Mouse (Mus musculus) embryonic facial prominence, embryonic 11.5 days (tissue): ENCODE measurements around the gene Ipo7. TPM values are rescaled to one million over a fixed set of nuclear protein-coding genes. Genes with fewer than 3 reads are reported as not detected.
"Not testable (repeated sequence)": the region's sequence is repeated elsewhere in the genome, so short reads cannot be mapped to it uniquely, and the experiment has no call there.

Experiments
- ATAC-seq: fragments of 200-750 bp; cut with Nextera tagmentation; replicated peaks from 2 replicates; pipeline ENCODE4 v1.8.0; 2017; ENCODE audit warnings: low read depth; ENCODE audit not compliant: insufficient number of reproducible peaks, low FRiP score, low TSS enrichment
- DNase-seq: peaks from one replicate; pipeline ENCODE4 v3.0.0-alpha.2; 2015; ENCODE audit warnings: low spot score
- H3K27ac ChIP-seq: fragments of 300-500 bp; sonication (generic); replicated peaks from 2 replicates; pipeline ENCODE4 v1.5.1; 2014; ENCODE audit warnings: mild to moderate bottlenecking, low read depth, low read length, control low read depth
- H3K27me3 ChIP-seq: fragments of 300-500 bp; sonication (generic); 2 replicates; pipeline ENCODE4 v1.6.1; 2014; ENCODE audit warnings: mild to moderate bottlenecking, low read length, moderate library complexity, mixed read lengths; ENCODE audit not compliant: control insufficient read depth, insufficient read depth
- H3K36me3 ChIP-seq: fragments of 300-500 bp; sonication (generic); replicated peaks from 2 replicates; pipeline ENCODE4 v1.6.1; 2014; ENCODE audit warnings: low read depth, mild to moderate bottlenecking, low read length, moderate library complexity, mixed read lengths; ENCODE audit not compliant: control insufficient read depth, insufficient read depth
- H3K4me1 ChIP-seq: fragments of 300-500 bp; sonication (generic); 2 replicates; pipeline ENCODE4 v1.6.1; 2014; ENCODE audit warnings: low read length, mixed read lengths; ENCODE audit not compliant: control insufficient read depth, insufficient read depth
- H3K4me2 ChIP-seq: fragments of 300-500 bp; sonication (generic); 2 replicates; pipeline ENCODE4 v1.6.1; 2014; ENCODE audit warnings: low read depth, mild to moderate bottlenecking, control low read depth, low read length, moderate library complexity
- H3K4me3 ChIP-seq: fragments of 300-500 bp; sonication (generic); 2 replicates; pipeline ENCODE4 v1.5.1; 2014; ENCODE audit warnings: low read depth, low read length, control low read depth
- H3K9ac ChIP-seq: fragments of 300-500 bp; sonication (generic); replicated peaks from 2 replicates; pipeline ENCODE4 v1.6.1; 2014; ENCODE audit warnings: mild to moderate bottlenecking, control low read depth, low read length
- H3K9me3 ChIP-seq: fragments of 300-500 bp; sonication (generic); replicated peaks from 2 replicates; pipeline ENCODE4 v1.6.1; 2016; ENCODE audit warnings: mild to moderate bottlenecking, low read length, inconsistent platforms, mixed read lengths; ENCODE audit not compliant: control insufficient read depth
- WGBS: fragments of 180-500 bp; shearing (Covaris S2); extraction: QIAGEN DNeasy Blood & Tissue Kit; methylation state at CpG from one replicate; pipeline ENCODE4 v1.1.7; 2014; 5-methylcytosine and 5-hydroxymethylcytosine counted together
- polyA plus RNA-seq: library from polyadenylated mRNA; unstranded; fragments of >200 nt; fragmentation: Nextera tagmentation; extraction: Ambion mirVana; gene quantifications from 2 replicates; pipeline ENCODE4 v1.2.1, GENCODE M21; 2014

Ipo7 gene
- 27.1 and 29.9 TPM in 2 replicates for polyA plus RNA-seq

- Histone ChIP-seq H3K9me3 (no peaks in the 10 kb centered on the region), H3K4me1 (no peaks in the 10 kb centered on the region), H3K9ac (peak within 1 kb of the TSS; percentile 93), H3K4me2 (peak within 1 kb of the TSS; percentile 69), H3K27ac (peak within 1 kb of the TSS; percentile 82), H3K27me3 (no peaks in the 10 kb centered on the region), H3K36me3 (no peaks in the 10 kb centered on the region), H3K4me3 (peak within 1 kb of the TSS; percentile 99)
- peak; percentile 96 for DNase-seq
- ATAC-seq: peak; percentile 97
- WGBS: under 1% methylated on average over 48 of the region's 48 CpGs
Observed at GRCm38 (mm10) chr7:110018117-110018630, at the start of gene Ipo7. TSS of gene Ipo7 (plus strand) at chr7:110018274.

- 0% methylated on average over 1 of the region's 2 CpGs for WGBS
- Histone ChIP-seq H3K4me3 (no peak overlapping the region), H3K27me3 (no peaks in the 10 kb centered on the region), H3K4me1 (no peaks in the 10 kb centered on the region), H3K9me3 (no peaks in the 10 kb centered on the region), H3K27ac (0 out of 2 replicates have a peak overlapping the region, but pooled peaks have one; percentile 3), H3K9ac (no peak overlapping the region), H3K36me3 (no peaks in the 10 kb centered on the region), H3K4me2 (no peak overlapping the region)
- ATAC-seq (peak; percentile 81), DNase-seq (peak; percentile 50)
Observed at GRCm38 (mm10) chr7:109968924-109969450, 49.1 kb upstream of the Ipo7 start.

GRCm38 (mm10) chr7:109969542-109969941 lies 48.5 kb upstream of the Ipo7 start:
- H3K4me1 ChIP-seq: no peaks in the 10 kb centered on the region
- H3K9ac ChIP-seq: no peak overlapping the region
- ATAC-seq (no peak), DNase-seq (no peak)
- 0 out of 2 replicates have a peak overlapping the region, but pooled peaks have one; percentile 3 for H3K27ac ChIP-seq
- no peaks in the 10 kb centered on the region for H3K36me3 ChIP-seq
- no peak overlapping the region for H3K4me2 ChIP-seq
- no peaks in the 10 kb centered on the region for H3K27me3 ChIP-seq
- H3K4me3 ChIP-seq: no peak overlapping the region
- no peaks in the 10 kb centered on the region for H3K9me3 ChIP-seq

GRCm38 (mm10) chr7:109975966-109976715 lies 41.9 kb upstream of the Ipo7 start:
- Histone ChIP-seq H3K9me3 (no peaks in the 10 kb centered on the region), H3K4me2 (no peak overlapping the region), H3K36me3 (peaks cover 3% of the 10 kb centered on the region), H3K4me1 (no peaks in the 10 kb centered on the region), H3K27ac (no peak overlapping the region), H3K27me3 (no peaks in the 10 kb centered on the region), H3K9ac (no peak overlapping the region), H3K4me3 (no peak overlapping the region)
- no peak for DNase-seq
- WGBS: 91% methylated on average over 6 of the region's 6 CpGs
- no peak for ATAC-seq

- not testable (repeated sequence) for H3K9me3 ChIP-seq, H3K4me2 ChIP-seq, H3K27me3 ChIP-seq, ATAC-seq, H3K27ac ChIP-seq, H3K36me3 ChIP-seq, H3K9ac ChIP-seq, H3K4me3 ChIP-seq, H3K4me1 ChIP-seq, DNase-seq
- 73% methylated on average over 5 of the region's 5 CpGs for WGBS
Observed at GRCm38 (mm10) chr7:109977131-109977530, 40.9 kb upstream of the Ipo7 start.

DNA sequence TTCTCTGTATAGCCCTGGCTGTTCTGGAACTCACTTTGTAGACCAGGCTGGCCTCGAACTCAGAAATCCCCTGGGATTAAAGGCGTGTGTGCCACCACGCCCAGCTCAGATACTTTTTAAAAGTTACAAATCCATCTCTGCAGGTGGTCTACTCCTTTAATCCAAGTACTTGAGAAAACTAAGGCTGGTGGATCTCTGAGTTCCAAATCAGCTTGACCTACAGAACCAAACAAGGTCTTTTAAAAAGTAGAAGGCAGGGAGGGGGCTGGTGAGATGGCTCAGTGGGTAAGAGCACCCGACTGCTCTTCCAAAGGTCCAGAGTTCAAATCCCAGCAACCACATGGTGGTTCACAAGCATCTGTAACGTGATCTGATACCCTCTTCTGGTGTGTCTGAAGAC lies 33.5 kb upstream of the Ipo7 start:
- not testable (repeated sequence) for DNase-seq, H3K27me3 ChIP-seq, H3K9ac ChIP-seq, H3K4me3 ChIP-seq, H3K27ac ChIP-seq, H3K9me3 ChIP-seq, H3K36me3 ChIP-seq, H3K4me2 ChIP-seq, H3K4me1 ChIP-seq, ATAC-seq
- 82% methylated on average over 5 of the region's 5 CpGs for WGBS

- WGBS: under 1% methylated on average over 27 of the region's 27 CpGs
Observed at GRCm38 (mm10) chr7:109985661-109986132, 32.4 kb upstream of the Ipo7 start.

More at GRCm38 (mm10) chr7:109985661-109986132, 32.4 kb upstream of the Ipo7 start:
- ATAC-seq (no peak; the same call in none of the 2 replicates), DNase-seq (no peak)
- peak overlapping the region; percentile 25 for H3K9ac ChIP-seq
- 0 out of 2 replicates have a peak overlapping the region, but pooled peaks have one; percentile 10 for H3K27ac ChIP-seq
- peak overlapping the region; percentile 48 for H3K4me3 ChIP-seq
- H3K27me3 ChIP-seq: no peaks in the 10 kb centered on the region
- no peaks in the 10 kb centered on the region for H3K36me3 ChIP-seq
- H3K9me3 ChIP-seq: no peaks in the 10 kb centered on the region
- H3K4me1 ChIP-seq: no peaks in the 10 kb centered on the region
- peak overlapping the region; percentile 65 for H3K4me2 ChIP-seq
